Mouse (Mus musculus) liver, postnatal 0 days (tissue): ENCODE data around the gene Adipor2. TPM values are rescaled to one million over a fixed set of nuclear protein-coding genes. Genes with fewer than 3 reads are reported as not detected.

Experiments used
- ATAC-seq: fragments of 200-750 bp; cut with Nextera tagmentation; 2 replicates; pipeline ENCODE4 v1.8.0; 2017; ENCODE audit warnings: mild to moderate bottlenecking, moderate library complexity
- DNase-seq: peaks from one replicate; pipeline ENCODE4 v3.0.0-alpha.2; 2016
- H3K27ac ChIP-seq: fragments of 300-500 bp; sonication (generic); 2 replicates; pipeline ENCODE4 v1.5.1; 2014; ENCODE audit warnings: antibody characterized with exemption, moderate library complexity, mild to moderate bottlenecking, low read depth
- H3K27me3 ChIP-seq: fragments of 300-500 bp; sonication (generic); 2 replicates; pipeline ENCODE4 v1.6.1; 2014; ENCODE audit warnings: low read length, control low read depth, mixed read lengths; ENCODE audit not compliant: insufficient read depth
- H3K36me3 ChIP-seq: fragments of 300-500 bp; sonication (generic); replicated peaks from 2 replicates; pipeline ENCODE4 v1.6.1; 2014; ENCODE audit warnings: mild to moderate bottlenecking, control low read depth, low read length, moderate library complexity, mixed read lengths; ENCODE audit not compliant: insufficient read depth
- H3K4me1 ChIP-seq: fragments of 300-500 bp; sonication (generic); 2 replicates; pipeline ENCODE4 v1.6.1; 2014; ENCODE audit warnings: antibody characterized with exemption, mild to moderate bottlenecking, control low read depth; ENCODE audit not compliant: insufficient read depth
- H3K4me2 ChIP-seq: fragments of 300-500 bp; sonication (generic); 2 replicates; pipeline ENCODE4 v1.6.1; 2014; ENCODE audit warnings: low read depth, mild to moderate bottlenecking, low read length, moderate library complexity, mixed read lengths
- H3K4me3 ChIP-seq: fragments of 300-500 bp; sonication (generic); 2 replicates; pipeline ENCODE4 v1.5.1; 2014; ENCODE audit warnings: low read depth, low read length
- H3K9ac ChIP-seq: fragments of 300-500 bp; sonication (generic); replicated peaks from 2 replicates; pipeline ENCODE4 v1.6.1; 2014; ENCODE audit warnings: mild to moderate bottlenecking, moderate library complexity
- H3K9me3 ChIP-seq: fragments of 300-500 bp; sonication (generic); 2 replicates; pipeline ENCODE4 v1.6.1; 2016; ENCODE audit warnings: mild to moderate bottlenecking, control low read depth, low read length, mixed read lengths
- CTCF ChIP-seq: sonication (generic); IDR thresholded peaks from 2 replicates; pipeline ENCODE4 v1.5.1; 2016; ENCODE audit warnings: antibody characterized with exemption, low read depth
- EP300 ChIP-seq: IDR thresholded peaks from 2 replicates; pipeline ENCODE4 v1.6.1; 2016; ENCODE audit warnings: antibody characterized with exemption, low read depth, mild to moderate bottlenecking
- WGBS: fragments of 180-500 bp; shearing (Covaris S2); extraction: QIAGEN DNeasy Blood & Tissue Kit; methylation state at CpG from one replicate; pipeline ENCODE4 v1.1.7; 2014; ENCODE audit not compliant: insufficient replicate concordance; 5-methylcytosine and 5-hydroxymethylcytosine counted together
- polyA plus RNA-seq: library from polyadenylated mRNA; unstranded; fragments of >200 nt; fragmentation: Nextera tagmentation; extraction: Ambion mirVana; gene quantifications from 2 replicates; pipeline ENCODE4 v1.2.1, GENCODE M21; 2015

The Adipor2 gene
- polyA plus RNA-seq, 1 experiment from 2014 or later = 58.6 TPM

GRCm38 (mm10) chr6:119378631-119379030, 38.9 kb downstream of the Adipor2 start:
- Histone ChIP-seq H3K9me3 (no peaks in the 10 kb centered on the region), H3K9ac (no peak overlapping the region), H3K4me3 (no peak overlapping the region), H3K27me3 (no peaks in the 10 kb centered on the region), H3K36me3 (no peaks in the 10 kb centered on the region), H3K4me2 (no peak overlapping the region), H3K4me1 (peaks cover 40% of the 10 kb centered on the region), H3K27ac (peak overlapping the region; percentile 72)
- ATAC-seq (no peak), DNase-seq (no peak)
- TF ChIP-seq EP300 (no peak), CTCF (peak; percentile 44)
- WGBS = 54% methylated on average over 1 of the region's 1 CpGs

- no peak overlapping the region for H3K9ac ChIP-seq
- no peak for TF ChIP-seq CTCF
- TF ChIP-seq EP300 = peak; percentile 43; the same call in 1 of the 2 replicates
- H3K27me3 ChIP-seq = no peaks in the 10 kb centered on the region
- no peak overlapping the region for H3K4me3 ChIP-seq
- H3K36me3 ChIP-seq = peaks cover 2% of the 10 kb centered on the region; the same call in 1 of the 2 replicates
- WGBS = 5% methylated on average over 2 of the region's 2 CpGs
- peak overlapping the region; percentile 7; the same call in 1 of the 2 replicates for H3K4me2 ChIP-seq
- H3K27ac ChIP-seq = peak overlapping the region; percentile 72
- H3K4me1 ChIP-seq = peaks cover 50% of the 10 kb centered on the region
- ATAC-seq = peak; percentile 63
- DNase-seq = no peak
- H3K9me3 ChIP-seq = no peaks in the 10 kb centered on the region
Measured at GRCm38 (mm10) chr6:119377613-119378012, 39.9 kb downstream of the Adipor2 start.

- WGBS = 59% methylated on average over 5 of the region's 5 CpGs
- DNase-seq (no peak), ATAC-seq (no peak)
- Histone ChIP-seq H3K4me3 (no peak overlapping the region), H3K27me3 (no peaks in the 10 kb centered on the region), H3K36me3 (peaks cover 4% of the 10 kb centered on the region; the same call in 1 of the 2 replicates), H3K9me3 (no peaks in the 10 kb centered on the region), H3K27ac (peak overlapping the region; percentile 62), H3K4me2 (no peak overlapping the region), H3K9ac (no peak overlapping the region), H3K4me1 (peaks cover 55% of the 10 kb centered on the region)
- TF ChIP-seq EP300 (no peak), CTCF (peak; percentile 32; the same call in 1 of the 2 replicates)
Measured at GRCm38 (mm10) chr6:119375035-119375434, 42.5 kb downstream of the Adipor2 start.

- Histone ChIP-seq H3K9me3 (no peaks in the 10 kb centered on the region), H3K4me1 (peaks cover 47% of the 10 kb centered on the region), H3K27ac (peak overlapping the region; percentile 44; the same call in 1 of the 2 replicates), H3K27me3 (no peaks in the 10 kb centered on the region), H3K4me2 (no peak overlapping the region), H3K9ac (no peak overlapping the region), H3K36me3 (peaks cover 12% of the 10 kb centered on the region), H3K4me3 (no peak overlapping the region)
- no peak for ATAC-seq
- no peak for TF ChIP-seq EP300
- no peak for TF ChIP-seq CTCF
- no peak for DNase-seq
Measured at GRCm38 (mm10) chr6:119373000-119373705, 44.4 kb downstream of the Adipor2 start.

GRCm38 (mm10) chr6:119372237-119372636, 45.3 kb downstream of the Adipor2 start:
- peaks cover 38% of the 10 kb centered on the region for H3K4me1 ChIP-seq
- H3K9ac ChIP-seq = no peak overlapping the region; the same call in 1 of the 2 replicates
- 34% methylated on average over 5 of the region's 5 CpGs for WGBS
- DNase-seq (no peak), ATAC-seq (no peak)
- peaks cover 12% of the 10 kb centered on the region for H3K36me3 ChIP-seq
- H3K27ac ChIP-seq = no peak overlapping the region
- H3K4me3 ChIP-seq = no peak overlapping the region
- no peaks in the 10 kb centered on the region for H3K27me3 ChIP-seq
- no peak overlapping the region for H3K4me2 ChIP-seq
- TF ChIP-seq EP300 (no peak), CTCF (no peak)
- H3K9me3 ChIP-seq = no peaks in the 10 kb centered on the region

GRCm38 (mm10) chr6:119371624-119372023, 45.9 kb downstream of the Adipor2 start:
- no peak for TF ChIP-seq EP300
- peak; percentile 35 for TF ChIP-seq CTCF
- no peak overlapping the region for H3K27ac ChIP-seq
- H3K9ac ChIP-seq = no peak overlapping the region
- peaks cover 33% of the 10 kb centered on the region for H3K4me1 ChIP-seq
- no peak for ATAC-seq
- H3K4me3 ChIP-seq = no peak overlapping the region
- H3K36me3 ChIP-seq = peaks cover 12% of the 10 kb centered on the region
- H3K27me3 ChIP-seq = no peaks in the 10 kb centered on the region
- H3K4me2 ChIP-seq = no peak overlapping the region
- H3K9me3 ChIP-seq = no peaks in the 10 kb centered on the region
- DNase-seq = no peak
